Mouse (Mus musculus) liver, embryonic 14.5 days (tissue): ENCODE measurements around the gene Zdhhc17.

Experiments used
- CTCF ChIP-seq: IDR thresholded peaks from 2 replicates; pipeline ENCODE4 v1.5.1; 2016; ENCODE audit warnings: antibody characterized with exemption, low read depth, control low read depth
- EP300 ChIP-seq: IDR thresholded peaks from 2 replicates; pipeline ENCODE4 v1.6.1; 2016; ENCODE audit warnings: antibody characterized with exemption, low read depth

DNA sequence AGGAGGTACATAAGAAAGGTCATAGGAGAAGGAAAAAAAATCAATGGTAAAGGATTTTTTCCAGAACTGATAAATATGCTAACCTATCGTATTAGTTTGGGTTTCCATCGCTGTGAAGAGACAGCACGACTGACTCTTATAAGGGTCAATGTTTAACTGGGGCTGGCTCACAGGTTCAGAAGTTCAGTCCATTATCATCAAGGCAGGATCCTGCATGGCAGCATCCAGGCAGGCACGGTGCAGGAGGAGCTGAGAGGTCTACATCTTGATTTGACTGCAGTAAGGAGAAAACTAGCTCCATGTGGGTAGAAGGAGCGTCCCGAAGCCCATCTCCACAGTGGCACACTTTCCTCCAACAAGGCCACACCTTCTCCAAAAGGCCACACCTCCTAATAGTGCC, 29.5 kb downstream of the Zdhhc17 start:
- TF ChIP-seq EP300: no peak
- no peak for TF ChIP-seq CTCF
